Mouse (Mus musculus) cerebellum, adult 18-20 months (tissue): ENCODE measurements around the gene Cyp2b10.
"Not testable (repeated sequence)": the region's sequence is repeated elsewhere in the genome, so short reads cannot be mapped to it uniquely, and the experiment has no call there.

Source experiments
- DNase-seq, 2 experiments: peaks; one replicate each; pipeline ENCODE4 v3.0.0; 2021

Gene Cyp2b10

GRCm38 (mm10) chr7:25916116-25916515, 18.7 kb downstream of the Cyp2b10 start:
- DNase-seq: no peak

GRCm38 (mm10) chr7:25917271-25917670, 19.9 kb downstream of the Cyp2b10 start:
- not testable (repeated sequence) for DNase-seq

- no peak for DNase-seq
Measured at GRCm38 (mm10) chr7:25919467-25919866, 22.0 kb downstream of the Cyp2b10 start.

GRCm38 (mm10) chr7:25945274-25945673, 47.9 kb downstream of the Cyp2b10 start:
- DNase-seq: no peak
